Mouse (Mus musculus): Measurements from ENCODE around the gene Hpca.
A peak's percentile ranks its signal among the peaks of the same experiment; 100 is the strongest.

GRCm38 (mm10) chr4:129130149-129130548 is 8.3 kb upstream of the Hpca start:
- TF ChIP-seq CTCF (IDR thresholded peaks at IDR 0.05; ENCODE audit: borderline replicate concordance, insufficient read depth, low read length), result 0 out of 2 replicates have a peak, but pooled peaks have one; percentile 27
- TF ChIP-seq POLR2A (IDR thresholded peaks at IDR 0.05; ENCODE audit: low read depth, low read length), result no peak

Data from embryonic fibroblast, embryonic 13.5 days (primary cell).